In the genomic region with DNA sequence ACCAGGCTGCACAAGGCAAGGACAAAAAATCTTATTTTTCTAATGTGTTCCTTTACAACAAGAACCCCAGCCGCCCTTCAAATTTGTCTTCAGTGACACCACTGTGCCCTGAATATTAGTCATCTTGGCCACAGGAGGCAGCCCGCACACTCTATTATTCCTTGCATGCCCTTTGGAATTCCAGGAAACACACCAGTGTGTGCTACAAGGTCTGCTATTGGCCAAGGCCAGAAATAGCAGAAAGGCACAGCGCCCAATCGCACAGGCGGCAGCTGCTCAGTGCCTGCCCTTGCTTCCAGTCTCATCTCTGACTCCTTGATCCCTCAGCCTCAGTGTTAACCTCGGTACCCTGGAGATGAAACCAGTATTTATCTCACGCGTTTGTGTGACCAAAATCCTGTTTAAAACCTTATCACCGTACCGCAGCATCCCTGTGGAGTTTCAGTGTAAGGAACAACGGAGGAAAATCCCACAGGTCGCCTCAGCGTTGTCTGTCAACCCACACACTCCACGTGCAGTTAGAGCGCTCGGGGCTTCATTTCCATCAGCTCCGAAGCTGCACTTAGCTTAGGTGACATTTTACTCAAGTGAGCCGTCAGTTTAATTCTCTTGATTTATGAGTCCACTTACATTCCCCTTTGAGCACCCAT, we compare ENCODE assay signal across 8 mouse cellular contexts.
DNase-seq lines count a peak whose midpoint lies in the region; ATAC-seq and TF ChIP-seq lines count a peak whose summit lies in the region.

No protein-coding gene starts in this region.

- H3K36me3 ChIP-seq in forebrain, postnatal 0 days (ENCODE audit: insufficient read depth) = no peaks in the 10 kb centered on the region
- H3K36me3 ChIP-seq in hindbrain, embryonic 14.5 days (replicated peaks; ENCODE audit: control insufficient read depth, insufficient read depth) = no peaks in the 10 kb centered on the region
- no peaks in the 10 kb centered on the region for H3K36me3 ChIP-seq in limb, embryonic 15.5 days
- H3K36me3 ChIP-seq in stomach, embryonic 14.5 days (ENCODE audit: control insufficient read depth, insufficient read depth, low read length) = no peaks in the 10 kb centered on the region

- 0 out of 2 replicates have a peak, but pooled peaks have one; percentile 20 for ATAC-seq in frontal cortex, adult (ENCODE audit: low TSS enrichment)
- peak; percentile 78 for ATAC-seq in forebrain, postnatal 0 days
- ATAC-seq in hindbrain, embryonic 14.5 days (ENCODE audit: low FRiP score) = peak; percentile 75
- ATAC-seq in limb, embryonic 15.5 days (ENCODE audit: insufficient number of reproducible peaks, low FRiP score, low TSS enrichment, low read depth) = no peak
- ATAC-seq in stomach, embryonic 14.5 days (ENCODE audit: insufficient number of reproducible peaks, insufficient read depth, low FRiP score, low read depth) = no peak

- no peak overlapping the region for H3K27ac ChIP-seq in forebrain, postnatal 0 days (ENCODE audit: low read depth, low read length)
- peak overlapping the region; percentile 26; the same call in 1 of the 2 replicates for H3K27ac ChIP-seq in hindbrain, embryonic 14.5 days
- H3K27ac ChIP-seq in limb, embryonic 15.5 days = no peak overlapping the region
- H3K27ac ChIP-seq in stomach, embryonic 14.5 days (ENCODE audit: low read length) = no peak overlapping the region

- TF ChIP-seq CTCF in forebrain, postnatal 0 days (IDR thresholded peaks at IDR 0.05; ENCODE audit: low read depth) = no peak

- intact Hi-C loops in left cerebral cortex, postnatal 10 days (cut with DNase I) = no loop called here

- no peak for DNase-seq in frontal cortex, postnatal 25 days (ENCODE audit: low spot score in 2 of 2)
- DNase-seq in forebrain, postnatal 0 days = peak; percentile 21
- peak; percentile 37 for DNase-seq in hindbrain, embryonic 14.5 days (ENCODE audit: low spot score)
- DNase-seq in left cerebral cortex, postnatal 10 days (ENCODE audit: extremely low spot score in 1 of 2, low spot score in 2 of 2) = no peak
- no peak for DNase-seq in thymus, postnatal 0 days (ENCODE audit: low spot score)

- H3K4me3 ChIP-seq in forebrain, postnatal 0 days (ENCODE audit: low read depth, low read length) = no peak overlapping the region
- peak overlapping the region; percentile 11 for H3K4me3 ChIP-seq in hindbrain, embryonic 14.5 days (replicated peaks; ENCODE audit: low read length)
- no peak overlapping the region for H3K4me3 ChIP-seq in limb, embryonic 15.5 days
- H3K4me3 ChIP-seq in stomach, embryonic 14.5 days (ENCODE audit: low read depth, low read length) = 0 out of 2 replicates have a peak overlapping the region, but pooled peaks have one; percentile 6

- H3K9ac ChIP-seq in forebrain, postnatal 0 days = no peak overlapping the region
- no peak overlapping the region for H3K9ac ChIP-seq in hindbrain, embryonic 14.5 days
- H3K9ac ChIP-seq in limb, embryonic 15.5 days = no peak overlapping the region
- no peak overlapping the region for H3K9ac ChIP-seq in stomach, embryonic 14.5 days (replicated peaks; ENCODE audit: low read depth, low read length)

- H3K4me1 ChIP-seq in forebrain, postnatal 0 days (ENCODE audit: insufficient read depth) = no peaks in the 10 kb centered on the region
- peaks cover 13% of the 10 kb centered on the region for H3K4me1 ChIP-seq in hindbrain, embryonic 14.5 days (replicated peaks; ENCODE audit: control insufficient read depth, insufficient read depth, low read length)
- H3K4me1 ChIP-seq in limb, embryonic 15.5 days = peaks cover 9% of the 10 kb centered on the region; the same call in 1 of the 2 replicates
- no peaks in the 10 kb centered on the region for H3K4me1 ChIP-seq in stomach, embryonic 14.5 days (ENCODE audit: control insufficient read depth, insufficient read depth, low read length)

- H3K27me3 ChIP-seq in forebrain, postnatal 0 days (ENCODE audit: insufficient read depth, low read length) = no peaks in the 10 kb centered on the region
- no peaks in the 10 kb centered on the region for H3K27me3 ChIP-seq in hindbrain, embryonic 14.5 days (ENCODE audit: control insufficient read depth, insufficient read depth, low read length)
- H3K27me3 ChIP-seq in limb, embryonic 15.5 days = no peaks in the 10 kb centered on the region
- no peaks in the 10 kb centered on the region for H3K27me3 ChIP-seq in stomach, embryonic 14.5 days (ENCODE audit: control insufficient read depth, insufficient read depth, low read length)

- 56% methylated on average over 18 of the region's 18 CpGs for WGBS in forebrain, postnatal 0 days
- 35% methylated on average over 18 of the region's 18 CpGs for WGBS in hindbrain, embryonic 14.5 days
- 44% methylated on average over 18 of the region's 18 CpGs for WGBS in limb, embryonic 15.5 days
- WGBS in stomach, embryonic 14.5 days = 36% methylated on average over 18 of the region's 18 CpGs

- H3K9me3 ChIP-seq in forebrain, postnatal 0 days (ENCODE audit: low read length) = no peaks in the 10 kb centered on the region
- H3K9me3 ChIP-seq in hindbrain, embryonic 14.5 days (ENCODE audit: control insufficient read depth, low read length) = peaks cover 8% of the 10 kb centered on the region; the same call in 1 of the 2 replicates
- no peaks in the 10 kb centered on the region for H3K9me3 ChIP-seq in limb, embryonic 15.5 days
- peaks cover 3% of the 10 kb centered on the region; the same call in 1 of the 2 replicates for H3K9me3 ChIP-seq in stomach, embryonic 14.5 days (ENCODE audit: control insufficient read depth, low read depth, low read length)

- 0 out of 2 replicates have a peak overlapping the region, but pooled peaks have one; percentile 8 for H3K4me2 ChIP-seq in forebrain, postnatal 0 days (ENCODE audit: low read depth)
- peak overlapping the region; percentile 48 for H3K4me2 ChIP-seq in hindbrain, embryonic 14.5 days (replicated peaks)
- H3K4me2 ChIP-seq in limb, embryonic 15.5 days = peak overlapping the region; percentile 21; the same call in 1 of the 2 replicates
- peak overlapping the region; percentile 22 for H3K4me2 ChIP-seq in stomach, embryonic 14.5 days (replicated peaks; ENCODE audit: low read depth, low read length)

Comparison
In these comparisons a context has a peak if more than half of its experiments do, and no peak if none do; other contexts are left out.
1. ATAC-seq: peak in frontal cortex, adult (single experiment), forebrain, postnatal 0 days (single experiment) and hindbrain, embryonic 14.5 days (single experiment); none in limb, embryonic 15.5 days (single experiment) and stomach, embryonic 14.5 days (single experiment).
2. DNase-seq: peak in forebrain, postnatal 0 days (single experiment) and hindbrain, embryonic 14.5 days (single experiment); none in frontal cortex, postnatal 25 days (0 of 2), left cerebral cortex, postnatal 10 days (0 of 2) and thymus, postnatal 0 days (single experiment).
3. H3K4me3 ChIP-seq: peak in hindbrain, embryonic 14.5 days (single experiment) and stomach, embryonic 14.5 days (single experiment); none in forebrain, postnatal 0 days (single experiment) and limb, embryonic 15.5 days (single experiment).
4. Peak in every context shown above with its lines, with median percentiles within 50 percentile points of each other: H3K4me2 ChIP-seq.